In genomic region chr6:118632491-118632890, GRCm38 (mm10) we compare ENCODE assay signal across 23 mouse cellular contexts.
"Had no signal": no experiment of that assay in that cellular context is flagged by ENCODE, and none has a peak within 500 bp of the region (broad histone marks: within the 10 kb centered on the region; RNA-seq: fewer than 3 reads in every experiment).

No protein-coding gene starts in this region.

- H3K9me3 ChIP-seq: limb, embryonic 10.5 days; liver, embryonic 12.5 days; liver, embryonic 15.5 days had no signal

- H3K27me3 ChIP-seq: limb, embryonic 13.5 days; liver, embryonic 12.5 days; liver, embryonic 15.5 days; lung, embryonic 15.5 days; midbrain, embryonic 13.5 days; neural tube, embryonic 13.5 days had no signal

- H3K4me2 ChIP-seq: limb, embryonic 13.5 days; liver, embryonic 12.5 days; liver, embryonic 15.5 days; lung, embryonic 15.5 days; midbrain, embryonic 13.5 days; neural tube, embryonic 13.5 days had no signal

- H3K36me3 ChIP-seq: liver, embryonic 12.5 days; liver, embryonic 15.5 days had no signal

- DNase-seq: kidney, adult 2 months; kidney, postnatal 25 days; liver; lung, adult 18-20 months; lung, postnatal 10 days; lung, postnatal 36 days; retina, postnatal 1 day; right cerebral cortex, postnatal 14 days; thymus, postnatal 25 days had no signal

- H3K9ac ChIP-seq: limb, embryonic 13.5 days; liver, embryonic 12.5 days; liver, embryonic 15.5 days; lung, embryonic 15.5 days; midbrain, embryonic 13.5 days; neural tube, embryonic 13.5 days had no signal

- H3K27ac ChIP-seq: hindbrain, postnatal 0 days; kidney, postnatal 0 days; limb, embryonic 10.5 days; limb, embryonic 13.5 days; liver, embryonic 12.5 days; liver, embryonic 15.5 days; lung, embryonic 15.5 days; midbrain, embryonic 10.5 days; midbrain, embryonic 13.5 days; neural tube, embryonic 13.5 days had no signal

- H3K4me3 ChIP-seq: limb, embryonic 10.5 days; limb, embryonic 13.5 days; liver, embryonic 12.5 days; liver, embryonic 15.5 days; lung, embryonic 15.5 days; midbrain, embryonic 10.5 days; midbrain, embryonic 13.5 days; myocyte; neural tube, embryonic 13.5 days had no signal

- ATAC-seq: hindbrain, postnatal 0 days; inflammation-experienced regulatory T-cells, adult 6 months; intestine, embryonic 16.5 days; liver, embryonic 12.5 days; midbrain, embryonic 13.5 days; midbrain, embryonic 16.5 days had no signal

- H3K4me1 ChIP-seq: limb, embryonic 10.5 days; limb, embryonic 13.5 days; liver, embryonic 12.5 days; liver, embryonic 15.5 days; lung, embryonic 15.5 days; midbrain, embryonic 10.5 days; midbrain, embryonic 13.5 days; neural tube, embryonic 13.5 days had no signal
